Mouse (Mus musculus): ENCODE measurements around the gene Shank1. TPM values are rescaled to one million over a fixed set of nuclear protein-coding genes. Genes with fewer than 3 reads are reported as not detected.
A peak's percentile ranks its signal among the peaks of the same experiment; 100 is the strongest.

The Shank1 gene
- polyA plus RNA-seq, 1 experiment = not detected

- H3K4me3 ChIP-seq (ENCODE audit: insufficient read depth, low read length) = no peak overlapping the region
- no peak overlapping the region for H3K27ac ChIP-seq (ENCODE audit: insufficient read depth, low read depth, low read length)
- TF ChIP-seq CTCF (IDR thresholded peaks at IDR 0.05; ENCODE audit: low read depth, low read length) (no peak), POLR2A (IDR thresholded peaks at IDR 0.05; ENCODE audit: borderline replicate concordance, low read depth, low read length) (no peak)
- peaks cover 23% of the 10 kb centered on the region for H3K4me1 ChIP-seq (ENCODE audit: control insufficient read depth, insufficient read depth, low read length)
These were observed 42.9 kb downstream of the Shank1 start for GRCm38 (mm10) chr7:44352750-44353600.

GRCm38 (mm10) chr7:44353601-44354340 lies 43.7 kb downstream of the Shank1 start:
- H3K4me1 ChIP-seq (ENCODE audit: control insufficient read depth, insufficient read depth, low read length) = peaks cover 20% of the 10 kb centered on the region
- no peak overlapping the region for H3K27ac ChIP-seq (ENCODE audit: insufficient read depth, low read depth, low read length)
- TF ChIP-seq CTCF (IDR thresholded peaks at IDR 0.05; ENCODE audit: low read depth, low read length) = no peak
- TF ChIP-seq POLR2A (IDR thresholded peaks at IDR 0.05; ENCODE audit: borderline replicate concordance, low read depth, low read length) = no peak
- H3K4me3 ChIP-seq (ENCODE audit: insufficient read depth, low read length) = no peak overlapping the region

DNA sequence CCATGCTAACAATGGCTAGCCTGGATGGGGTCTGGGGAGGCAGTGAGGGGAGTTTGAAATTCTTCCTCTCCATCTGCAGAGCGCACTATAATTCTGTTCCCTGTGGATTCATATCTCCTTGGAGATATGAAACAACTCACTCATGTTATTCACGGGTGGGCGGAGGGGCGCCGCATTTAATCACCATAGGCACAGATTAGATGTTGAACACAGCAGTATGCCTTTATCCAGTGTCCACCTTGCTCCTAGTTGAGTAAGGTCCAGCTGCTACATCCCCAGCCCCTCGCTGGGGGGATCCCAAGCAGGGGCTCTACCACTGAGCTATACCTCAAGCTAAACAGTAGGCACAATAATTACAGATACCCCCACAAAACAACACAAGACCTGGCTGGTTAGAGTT lies 45.4 kb downstream of the Shank1 start:
- Histone ChIP-seq H3K4me1 (ENCODE audit: control insufficient read depth, insufficient read depth, low read length) (peaks cover 21% of the 10 kb centered on the region), H3K4me3 (ENCODE audit: insufficient read depth, low read length) (no peak overlapping the region), H3K27ac (ENCODE audit: insufficient read depth, low read depth, low read length) (no peak overlapping the region)
- TF ChIP-seq CTCF (IDR thresholded peaks at IDR 0.05; ENCODE audit: low read depth, low read length) (no peak), POLR2A (IDR thresholded peaks at IDR 0.05; ENCODE audit: borderline replicate concordance, low read depth, low read length) (no peak)

- TF ChIP-seq CTCF (IDR thresholded peaks at IDR 0.05; ENCODE audit: low read depth, low read length) (no peak), POLR2A (IDR thresholded peaks at IDR 0.05; ENCODE audit: borderline replicate concordance, low read depth, low read length) (no peak)
- Histone ChIP-seq H3K4me1 (ENCODE audit: control insufficient read depth, insufficient read depth, low read length) (peaks cover 23% of the 10 kb centered on the region), H3K27ac (ENCODE audit: insufficient read depth, low read depth, low read length) (no peak overlapping the region), H3K4me3 (ENCODE audit: insufficient read depth, low read length) (no peak overlapping the region)
These were observed 46.8 kb downstream of the Shank1 start for GRCm38 (mm10) chr7:44356590-44357481.

DNA sequence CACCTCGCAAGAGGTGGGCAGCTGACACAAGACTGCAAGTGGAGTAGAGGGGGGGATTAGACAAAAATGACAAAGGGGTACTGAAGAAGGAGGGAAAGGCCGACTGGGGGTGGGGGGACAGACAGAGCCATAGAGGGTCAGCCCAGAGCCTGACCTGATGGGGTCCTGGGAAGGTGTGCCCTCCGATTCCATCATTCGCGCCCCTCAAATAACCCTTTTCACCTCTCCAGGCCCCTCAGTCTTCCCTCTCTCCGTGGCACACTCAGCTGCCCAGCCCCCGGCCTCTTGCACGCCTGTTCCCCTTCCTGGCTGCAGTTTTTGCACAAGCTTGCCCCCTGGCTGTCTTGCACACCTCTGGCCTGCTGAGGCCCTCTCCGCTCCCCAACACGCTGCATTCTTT lies 47.5 kb downstream of the Shank1 start:
- H3K27ac ChIP-seq (ENCODE audit: insufficient read depth, low read depth, low read length) = no peak overlapping the region
- TF ChIP-seq POLR2A (IDR thresholded peaks at IDR 0.05; ENCODE audit: borderline replicate concordance, low read depth, low read length) = no peak
- TF ChIP-seq CTCF (IDR thresholded peaks at IDR 0.05; ENCODE audit: low read depth, low read length) = no peak
- no peak overlapping the region for H3K4me3 ChIP-seq (ENCODE audit: insufficient read depth, low read length)
- peaks cover 23% of the 10 kb centered on the region for H3K4me1 ChIP-seq (ENCODE audit: control insufficient read depth, insufficient read depth, low read length)

- H3K4me1 ChIP-seq (ENCODE audit: control insufficient read depth, insufficient read depth, low read length) = peaks cover 23% of the 10 kb centered on the region
- H3K4me3 ChIP-seq (ENCODE audit: insufficient read depth, low read length) = no peak overlapping the region
- TF ChIP-seq POLR2A (IDR thresholded peaks at IDR 0.05; ENCODE audit: borderline replicate concordance, low read depth, low read length) (no peak), CTCF (IDR thresholded peaks at IDR 0.05; ENCODE audit: low read depth, low read length) (no peak)
- H3K27ac ChIP-seq (ENCODE audit: insufficient read depth, low read depth, low read length) = no peak overlapping the region
These were observed 48.0 kb downstream of the Shank1 start for GRCm38 (mm10) chr7:44358012-44358411.

DNA sequence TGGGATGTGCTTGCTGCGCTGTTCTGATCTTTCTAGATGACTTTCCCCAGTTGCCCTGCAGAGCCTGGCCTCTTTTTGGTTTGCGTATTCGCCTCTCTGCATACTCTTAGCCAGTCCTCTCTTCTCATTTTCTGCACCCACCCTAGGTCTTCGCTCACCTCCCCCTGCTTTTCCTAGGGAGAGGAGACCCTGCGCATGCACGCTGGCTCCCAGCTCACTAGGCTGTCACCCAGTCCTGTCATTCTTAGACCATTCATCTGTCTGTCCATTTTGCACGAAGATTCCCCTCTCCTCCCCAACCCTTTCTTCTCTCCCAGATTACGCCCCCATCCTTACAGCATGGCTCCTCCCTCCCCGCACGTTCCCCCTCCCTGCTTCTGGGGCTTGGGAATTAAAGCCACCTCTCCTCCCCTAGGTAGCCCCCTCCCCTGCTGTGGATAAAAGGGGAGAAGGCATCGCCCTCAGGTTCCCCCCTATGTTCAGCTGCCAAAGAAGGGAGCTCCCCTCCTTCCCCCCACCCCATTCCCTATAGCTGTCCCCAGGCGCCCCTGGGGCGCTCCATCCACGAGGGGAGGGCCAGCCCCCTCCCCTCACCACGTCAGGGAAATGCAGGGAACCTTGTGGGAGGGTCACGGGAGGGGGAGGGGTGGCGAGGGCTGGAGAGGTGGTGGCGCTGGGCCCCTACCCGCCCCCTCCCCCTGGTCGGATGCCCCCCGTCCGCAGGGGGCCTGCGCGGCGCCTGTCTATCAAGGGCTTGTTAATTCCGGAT lies 49.0 kb downstream of the Shank1 start:
- no peak for TF ChIP-seq POLR2A (IDR thresholded peaks at IDR 0.05; ENCODE audit: borderline replicate concordance, low read depth, low read length)
- TF ChIP-seq CTCF (IDR thresholded peaks at IDR 0.05; ENCODE audit: low read depth, low read length) = no peak
- Histone ChIP-seq H3K4me1 (ENCODE audit: control insufficient read depth, insufficient read depth, low read length) (peaks cover 23% of the 10 kb centered on the region), H3K4me3 (ENCODE audit: insufficient read depth, low read length) (peak overlapping the region; percentile 22; the same call in 1 of the 2 replicates), H3K27ac (ENCODE audit: insufficient read depth, low read depth, low read length) (no peak overlapping the region)

- Histone ChIP-seq H3K4me1 (ENCODE audit: control insufficient read depth, insufficient read depth, low read length) (peaks cover 23% of the 10 kb centered on the region), H3K4me3 (ENCODE audit: insufficient read depth, low read length) (peak overlapping the region; percentile 75), H3K27ac (ENCODE audit: insufficient read depth, low read depth, low read length) (peak overlapping the region; percentile 37; the same call in 1 of the 2 replicates)
- TF ChIP-seq CTCF (IDR thresholded peaks at IDR 0.05; ENCODE audit: low read depth, low read length) (no peak), POLR2A (IDR thresholded peaks at IDR 0.05; ENCODE audit: borderline replicate concordance, low read depth, low read length) (no peak)
These were observed 50.0 kb downstream of the Shank1 start for GRCm38 (mm10) chr7:44359908-44360672.

Data from bone marrow macrophage, adult 2 months (primary cell).